Mouse (Mus musculus) embryonic facial prominence, embryonic 15.5 days (tissue): ENCODE data around the gene Cmtr2. TPM values are rescaled to one million over a fixed set of nuclear protein-coding genes. Genes with fewer than 3 reads are reported as not detected.
A peak's percentile ranks its signal among the peaks of the same experiment; 100 is the strongest.

Experiments
- ATAC-seq: fragments of 200-750 bp; cut with Nextera tagmentation; 2 replicates; pipeline ENCODE4 v1.8.0; 2017; ENCODE audit warnings: low read depth, moderate TSS enrichment; ENCODE audit not compliant: insufficient number of reproducible peaks, low FRiP score, low TSS enrichment
- H3K27ac ChIP-seq: fragments of 300-500 bp; sonication (generic); replicated peaks from 2 replicates; pipeline ENCODE4 v1.5.1; 2015; ENCODE audit warnings: mild to moderate bottlenecking, inconsistent platforms
- H3K27me3 ChIP-seq: fragments of 300-500 bp; sonication (generic); 2 replicates; pipeline ENCODE4 v1.6.1; 2015; ENCODE audit warnings: inconsistent platforms
- H3K36me3 ChIP-seq: fragments of 300-500 bp; sonication (generic); 2 replicates; pipeline ENCODE4 v1.6.1; 2015; ENCODE audit warnings: mild to moderate bottlenecking, inconsistent platforms
- H3K4me1 ChIP-seq: fragments of 300-500 bp; sonication (generic); 2 replicates; pipeline ENCODE4 v1.6.1; 2015; ENCODE audit warnings: inconsistent platforms
- H3K4me2 ChIP-seq: fragments of 300-500 bp; sonication (generic); replicated peaks from 2 replicates; pipeline ENCODE4 v1.6.1; 2015; ENCODE audit warnings: mild to moderate bottlenecking, inconsistent platforms
- H3K4me3 ChIP-seq: fragments of 300-500 bp; sonication (generic); replicated peaks from 2 replicates; pipeline ENCODE4 v1.5.1; 2015; ENCODE audit warnings: mild to moderate bottlenecking, inconsistent platforms
- H3K9ac ChIP-seq: fragments of 300-500 bp; sonication (generic); 2 replicates; pipeline ENCODE4 v1.6.1; 2015; ENCODE audit warnings: inconsistent platforms
- H3K9me3 ChIP-seq: fragments of 300-500 bp; sonication (generic); replicated peaks from 2 replicates; pipeline ENCODE4 v1.6.1; 2016; ENCODE audit warnings: inconsistent platforms
- WGBS: fragments of 180-500 bp; shearing (Covaris S2); methylation state at CpG from one replicate; pipeline ENCODE4 v1.1.7; 2015; 5-methylcytosine and 5-hydroxymethylcytosine counted together
- polyA plus RNA-seq: library from polyadenylated mRNA; unstranded; fragments of >200 nt; fragmentation: Nextera tagmentation; extraction: Ambion mirVana; gene quantifications from 2 replicates; pipeline ENCODE4 v1.2.1, GENCODE M21; 2015

Gene Cmtr2
- polyA plus RNA-seq: 7.5 and 7.9 TPM in 2 replicates

DNA sequence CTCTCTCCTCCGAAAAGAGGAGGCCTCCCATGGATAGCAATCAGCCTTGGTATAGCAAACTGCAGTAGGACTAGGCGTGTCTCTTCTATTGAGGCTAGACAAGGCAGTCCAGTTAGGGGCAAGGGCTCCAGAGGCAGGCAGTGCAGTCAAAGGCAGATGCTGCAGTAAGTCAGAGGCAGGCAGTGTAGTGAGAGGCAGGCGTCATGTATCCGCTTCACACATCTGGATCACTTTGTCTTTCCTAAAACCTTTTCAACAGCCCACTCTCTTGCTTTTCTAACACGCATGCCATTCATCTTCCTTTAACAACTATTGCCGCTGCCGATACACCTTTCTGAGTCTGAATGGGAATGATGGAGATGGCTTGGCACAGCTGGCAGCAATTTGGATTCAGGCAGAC is at the start of gene Cmtr2:
TSS of gene Cmtr2 (plus strand) at position 301 of the 400 bp plus-strand sequence.
- Histone ChIP-seq H3K36me3 (no peaks in the 10 kb centered on the region), H3K4me3 (no peak within 1 kb of the TSS), H3K9me3 (no peaks in the 10 kb centered on the region), H3K27ac (no peak within 1 kb of the TSS), H3K4me1 (peaks cover 10% of the 10 kb centered on the region), H3K4me2 (no peak within 1 kb of the TSS), H3K27me3 (no peaks in the 10 kb centered on the region), H3K9ac (no peak within 1 kb of the TSS)
- no peak for ATAC-seq
- WGBS: 65% methylated on average over 7 of the region's 7 CpGs

DNA sequence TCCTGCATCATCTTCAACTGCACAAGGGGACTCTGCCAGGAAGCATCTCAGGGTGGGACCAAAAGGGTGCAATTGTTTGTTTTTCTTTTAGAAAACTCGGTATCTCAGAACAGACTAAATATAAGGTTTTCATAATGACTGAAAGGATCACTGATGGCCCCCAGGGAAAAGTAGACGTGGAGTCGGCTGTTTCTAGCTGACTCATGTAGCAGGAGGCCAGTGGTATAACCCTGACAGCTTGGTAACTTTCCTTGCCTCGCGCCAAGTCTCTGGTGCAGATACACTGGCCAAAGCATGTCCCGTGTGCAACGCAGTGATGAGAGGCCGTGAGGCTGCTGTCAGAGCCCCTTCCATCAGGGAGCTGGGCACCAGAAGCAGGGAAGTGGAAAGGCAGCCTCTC is 49.2 kb upstream of the Cmtr2 start:
- H3K4me3 ChIP-seq: no peak overlapping the region
- no peak overlapping the region for H3K27ac ChIP-seq
- ATAC-seq: no peak
- H3K4me2 ChIP-seq: no peak overlapping the region
- H3K9ac ChIP-seq: no peak overlapping the region
- H3K27me3 ChIP-seq: peaks cover 42% of the 10 kb centered on the region
- WGBS: 70% methylated on average over 8 of the region's 8 CpGs
- peaks cover 7% of the 10 kb centered on the region; the same call in 1 of the 2 replicates for H3K4me1 ChIP-seq
- H3K9me3 ChIP-seq: no peaks in the 10 kb centered on the region
- H3K36me3 ChIP-seq: no peaks in the 10 kb centered on the region

DNA sequence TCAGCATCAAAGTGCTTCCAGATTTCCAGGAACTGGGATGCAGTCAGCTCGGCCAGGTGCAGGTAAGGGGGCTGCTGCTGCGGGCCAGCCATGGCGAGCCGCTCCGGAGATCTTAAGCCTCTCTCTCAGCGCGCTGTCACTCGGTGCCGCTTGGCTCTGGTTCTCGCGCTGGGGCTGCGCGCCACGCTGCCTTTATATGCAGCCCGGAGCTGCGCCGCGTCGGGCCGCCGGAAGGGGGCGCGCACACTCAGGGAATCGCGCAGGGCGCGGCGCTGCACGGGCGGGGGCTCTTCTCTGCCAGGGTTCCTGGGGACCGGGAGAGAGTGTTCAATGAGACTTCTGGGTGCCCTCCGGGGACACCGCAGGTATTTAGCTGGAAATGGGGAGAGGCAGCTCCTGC is 47.4 kb upstream of the Cmtr2 start, which contains the start of gene Calb2:
TSS of gene Calb2 (minus strand) at position 165 of the 400 bp plus-strand sequence.
- Histone ChIP-seq H3K36me3 (no peaks in the 10 kb centered on the region), H3K4me2 (peak within 1 kb of the TSS; percentile 30), H3K4me1 (peaks cover 7% of the 10 kb centered on the region; the same call in 1 of the 2 replicates), H3K9me3 (no peaks in the 10 kb centered on the region), H3K9ac (no peak within 1 kb of the TSS), H3K27me3 (peaks cover 39% of the 10 kb centered on the region), H3K4me3 (peak within 1 kb of the TSS; percentile 24; the same call in 1 of the 2 replicates), H3K27ac (no peak within 1 kb of the TSS)
- peak; percentile 58; the same call in 1 of the 2 replicates for ATAC-seq
- WGBS: under 1% methylated on average over 33 of the region's 33 CpGs

DNA sequence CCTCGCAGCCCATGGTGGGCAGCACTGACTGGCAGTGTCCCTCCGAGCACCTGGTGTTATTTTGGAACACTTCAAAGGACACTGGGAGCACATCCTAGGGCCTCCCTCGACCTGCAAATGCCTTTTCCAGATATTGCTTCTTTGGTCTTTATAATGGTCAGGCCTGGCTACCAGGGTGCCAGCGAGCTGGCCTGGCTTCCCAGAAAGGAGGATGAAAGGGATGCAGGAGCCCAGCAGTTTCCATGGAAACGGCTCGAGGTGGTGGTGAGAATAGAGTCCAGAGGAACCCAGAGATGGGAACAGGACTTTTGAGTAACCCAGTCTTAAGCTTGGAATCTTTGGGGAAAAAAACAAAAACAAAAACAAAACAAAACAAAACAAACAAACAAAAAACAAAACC is 43.3 kb upstream of the Cmtr2 start:
- WGBS: 57% methylated on average over 6 of the region's 6 CpGs
- Histone ChIP-seq H3K4me1 (peaks cover 7% of the 10 kb centered on the region), H3K27ac (no peak overlapping the region), H3K4me2 (no peak overlapping the region), H3K36me3 (no peaks in the 10 kb centered on the region), H3K27me3 (peaks cover 32% of the 10 kb centered on the region), H3K9me3 (no peaks in the 10 kb centered on the region), H3K9ac (no peak overlapping the region), H3K4me3 (no peak overlapping the region)
- no peak for ATAC-seq

DNA sequence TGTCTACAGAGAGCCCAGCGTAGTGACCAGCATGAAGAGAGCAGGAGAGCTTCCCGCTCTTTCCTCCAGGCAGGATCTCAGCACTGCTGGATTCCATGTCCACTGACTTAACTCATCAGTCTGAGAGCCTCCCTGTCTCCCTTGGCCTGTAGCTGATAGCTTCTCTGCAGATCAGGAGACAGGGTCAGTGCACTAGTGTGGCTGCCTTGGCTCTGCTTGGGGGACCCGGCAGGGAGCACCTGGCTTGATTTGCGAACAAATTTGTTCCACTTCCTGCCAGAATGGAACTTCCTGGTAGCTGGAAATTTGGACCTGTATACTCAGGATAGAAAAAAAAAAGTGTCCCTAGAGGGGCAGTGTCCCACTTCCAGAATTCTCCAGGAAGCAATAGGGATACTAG is 40.6 kb upstream of the Cmtr2 start:
- 71% methylated on average over 4 of the region's 4 CpGs for WGBS
- no peak for ATAC-seq
- H3K9ac ChIP-seq: no peak overlapping the region
- no peak overlapping the region for H3K4me3 ChIP-seq
- peaks cover 8% of the 10 kb centered on the region for H3K4me1 ChIP-seq
- no peak overlapping the region for H3K27ac ChIP-seq
- H3K4me2 ChIP-seq: no peak overlapping the region
- no peaks in the 10 kb centered on the region for H3K9me3 ChIP-seq
- H3K36me3 ChIP-seq: no peaks in the 10 kb centered on the region
- H3K27me3 ChIP-seq: peaks cover 5% of the 10 kb centered on the region; the same call in 1 of the 2 replicates

DNA sequence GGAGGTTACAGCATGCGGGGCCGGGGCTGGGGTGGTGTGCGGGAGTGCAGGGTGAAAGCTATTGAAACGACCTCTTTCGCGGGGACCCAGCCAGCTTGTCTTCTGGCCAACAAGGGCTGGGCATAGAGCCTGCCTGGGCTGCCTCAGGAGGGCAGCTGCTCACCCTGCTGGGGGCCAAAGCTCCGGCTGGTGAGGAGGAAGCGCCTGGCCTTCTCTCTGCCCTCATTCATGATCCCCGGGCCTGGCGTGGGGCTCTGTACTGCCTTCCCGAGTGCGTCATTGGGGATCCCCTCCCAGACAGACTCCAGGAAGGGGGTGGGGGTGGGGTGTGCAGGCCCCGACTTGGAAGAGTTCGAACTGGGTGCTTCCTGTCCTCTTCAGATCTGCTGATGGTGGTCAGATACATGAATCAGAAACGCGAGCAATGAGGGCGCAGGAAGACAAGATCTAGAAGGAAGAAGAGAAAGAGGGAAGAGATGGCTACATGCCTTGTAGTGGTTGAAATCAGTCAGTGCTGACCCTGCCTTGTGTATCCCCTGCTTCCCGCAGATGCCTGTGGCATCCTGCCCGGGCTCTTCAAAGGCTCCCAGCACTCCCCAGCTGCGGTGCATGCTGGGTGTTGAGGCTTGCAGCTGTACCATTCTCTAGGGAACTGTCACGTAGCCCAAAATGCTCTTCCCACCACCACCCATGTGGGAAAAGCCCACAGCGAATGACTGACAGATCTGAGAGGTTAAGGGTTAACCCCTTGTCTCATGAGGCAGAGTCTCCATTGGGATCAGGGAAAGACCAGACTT is 37.9 kb upstream of the Cmtr2 start:
- 25% methylated on average over 22 of the region's 22 CpGs for WGBS
- no peak for ATAC-seq

DNA sequence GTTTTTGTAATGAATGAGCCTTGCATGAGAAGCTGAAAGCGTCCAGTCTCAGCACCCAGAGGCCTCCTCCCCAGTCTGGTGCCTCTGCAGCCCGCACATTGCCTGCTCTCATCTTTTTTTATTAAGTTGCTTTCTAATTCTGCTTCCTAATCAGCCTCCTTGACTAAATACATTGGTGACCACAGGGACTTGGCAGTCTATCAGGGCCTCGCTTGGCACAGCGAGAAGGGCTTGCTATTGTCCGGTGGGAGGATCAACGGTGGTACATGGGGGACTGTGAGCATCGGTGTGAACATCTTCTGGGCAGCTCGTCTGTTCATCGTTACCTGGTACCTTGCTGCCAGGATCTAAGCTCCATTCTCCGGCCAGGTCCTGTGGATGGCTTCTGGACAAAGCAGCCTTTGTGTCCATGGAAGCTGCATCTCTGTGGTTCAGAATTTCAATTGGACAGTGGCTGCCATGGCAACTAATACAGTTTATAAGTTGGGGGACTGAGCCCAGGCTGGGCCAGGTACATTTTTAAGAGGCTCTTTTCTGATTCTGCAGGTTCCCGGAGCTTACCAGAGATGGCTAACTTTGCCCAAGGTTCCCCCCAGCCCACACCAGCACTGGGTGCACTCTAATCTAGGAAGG is 32.6 kb upstream of the Cmtr2 start:
- H3K27ac ChIP-seq: no peak overlapping the region
- H3K4me3 ChIP-seq: no peak overlapping the region
- no peaks in the 10 kb centered on the region for H3K9me3 ChIP-seq
- H3K36me3 ChIP-seq: no peaks in the 10 kb centered on the region
- H3K27me3 ChIP-seq: peaks cover 5% of the 10 kb centered on the region; the same call in 1 of the 2 replicates
- no peak for ATAC-seq
- H3K4me2 ChIP-seq: no peak overlapping the region
- peaks cover under 1% of the 10 kb centered on the region; the same call in 1 of the 2 replicates for H3K4me1 ChIP-seq
- WGBS: 65% methylated on average over 11 of the region's 11 CpGs
- no peak overlapping the region for H3K9ac ChIP-seq

More for the DNA sequence above, 37.9 kb upstream of the Cmtr2 start:
- Histone ChIP-seq H3K9ac (no peak overlapping the region), H3K4me1 (peaks cover 8% of the 10 kb centered on the region), H3K36me3 (no peaks in the 10 kb centered on the region), H3K4me2 (peak overlapping the region; percentile 17; the same call in 1 of the 2 replicates), H3K9me3 (no peaks in the 10 kb centered on the region), H3K27ac (no peak overlapping the region), H3K4me3 (no peak overlapping the region), H3K27me3 (no peaks in the 10 kb centered on the region)

DNA sequence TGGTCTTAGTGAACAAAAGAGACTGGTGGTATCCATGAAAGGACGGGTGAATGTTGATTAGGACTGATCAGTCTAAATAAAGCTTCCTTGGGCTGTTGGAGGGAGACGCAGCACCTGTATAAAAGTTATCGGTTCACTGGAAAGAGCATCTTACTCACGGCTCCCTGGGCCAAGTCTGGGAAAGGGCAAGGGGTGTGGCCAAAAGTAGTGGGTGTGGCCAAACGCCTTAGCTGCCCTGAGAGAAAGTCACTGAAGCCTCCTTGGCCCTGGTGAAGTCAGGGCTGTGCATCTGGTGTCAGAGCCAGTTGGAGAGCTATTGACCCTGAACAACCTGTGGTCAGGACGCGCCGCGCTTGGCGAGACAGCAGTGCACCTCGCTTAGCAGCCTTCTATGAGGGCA is 31.7 kb upstream of the Cmtr2 start:
- Histone ChIP-seq H3K36me3 (no peaks in the 10 kb centered on the region), H3K4me1 (no peaks in the 10 kb centered on the region), H3K9me3 (no peaks in the 10 kb centered on the region), H3K4me2 (no peak overlapping the region), H3K27ac (no peak overlapping the region), H3K9ac (no peak overlapping the region), H3K4me3 (no peak overlapping the region), H3K27me3 (peaks cover 5% of the 10 kb centered on the region; the same call in 1 of the 2 replicates)
- no peak for ATAC-seq
- 22% methylated on average over 11 of the region's 11 CpGs for WGBS

DNA sequence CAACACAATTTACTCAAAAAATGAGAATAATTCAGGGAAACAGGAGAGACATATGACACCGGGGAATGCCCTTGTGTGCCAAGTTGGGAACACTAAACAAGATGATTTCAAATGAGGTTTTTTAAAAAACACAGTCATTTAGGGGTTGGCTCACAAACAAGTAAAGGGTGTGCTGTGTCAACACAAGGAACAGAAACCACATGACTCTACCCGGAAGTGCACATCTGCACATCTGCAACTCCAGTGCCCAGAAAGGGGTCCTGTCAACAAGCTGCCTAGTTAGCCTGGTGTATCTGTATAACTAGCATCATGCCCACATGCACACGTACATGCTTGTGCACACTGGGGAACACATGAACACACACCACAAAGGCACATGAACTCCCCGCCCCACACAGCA is 29.9 kb upstream of the Cmtr2 start:
- Histone ChIP-seq H3K36me3 (no peaks in the 10 kb centered on the region), H3K27ac (no peak overlapping the region), H3K27me3 (peaks cover 5% of the 10 kb centered on the region; the same call in 1 of the 2 replicates), H3K4me1 (no peaks in the 10 kb centered on the region), H3K4me3 (no peak overlapping the region), H3K9me3 (no peaks in the 10 kb centered on the region), H3K4me2 (no peak overlapping the region), H3K9ac (no peak overlapping the region)
- ATAC-seq: no peak
- 57% methylated on average over 4 of the region's 4 CpGs for WGBS

DNA sequence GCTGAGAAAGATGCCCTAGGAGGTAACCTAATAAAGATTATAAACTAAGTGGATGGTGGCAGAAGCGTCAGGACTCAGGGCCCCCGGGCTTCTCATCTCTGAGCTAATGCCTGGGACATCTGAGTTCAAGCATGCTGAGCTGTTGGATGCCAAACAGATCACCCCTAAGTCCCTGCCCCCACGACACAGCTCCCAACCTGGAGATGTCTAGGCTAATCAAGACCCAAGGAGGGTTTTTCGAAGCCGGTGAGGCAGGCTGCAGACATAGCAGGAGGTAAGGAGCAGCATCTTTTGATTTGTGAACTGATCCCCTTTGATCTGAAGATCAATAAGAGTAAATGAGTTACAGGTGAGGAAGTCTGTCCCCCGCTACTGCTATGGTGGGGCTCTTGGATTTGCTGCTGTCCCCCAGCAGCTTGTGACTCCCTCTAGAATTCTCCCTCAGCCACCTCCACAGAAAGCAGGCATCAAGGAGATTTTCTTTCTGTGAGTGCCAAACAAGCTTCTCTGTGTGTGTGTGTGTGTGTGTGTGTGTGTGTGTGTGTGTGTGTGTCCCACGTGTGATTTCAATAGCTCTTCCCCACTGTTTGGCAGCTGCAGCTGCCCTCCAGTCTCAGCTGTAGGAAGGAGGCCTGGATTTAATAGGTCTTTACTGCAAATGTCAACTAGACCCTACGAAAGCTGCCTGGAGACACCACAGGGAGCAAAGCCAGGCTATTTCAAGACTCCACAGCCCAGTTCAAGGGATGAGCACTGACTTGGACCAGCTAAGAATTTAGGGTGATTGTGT is 26.3 kb upstream of the Cmtr2 start:
- Histone ChIP-seq H3K9ac (no peak overlapping the region), H3K4me3 (no peak overlapping the region), H3K9me3 (no peaks in the 10 kb centered on the region), H3K27me3 (0 out of 2 replicates have a peak, but pooled peaks cover under 1% of the 10 kb centered on the region), H3K4me2 (no peak overlapping the region), H3K4me1 (no peaks in the 10 kb centered on the region), H3K36me3 (no peaks in the 10 kb centered on the region), H3K27ac (no peak overlapping the region)
- WGBS: 12% methylated on average over 8 of the region's 8 CpGs
- no peak for ATAC-seq

DNA sequence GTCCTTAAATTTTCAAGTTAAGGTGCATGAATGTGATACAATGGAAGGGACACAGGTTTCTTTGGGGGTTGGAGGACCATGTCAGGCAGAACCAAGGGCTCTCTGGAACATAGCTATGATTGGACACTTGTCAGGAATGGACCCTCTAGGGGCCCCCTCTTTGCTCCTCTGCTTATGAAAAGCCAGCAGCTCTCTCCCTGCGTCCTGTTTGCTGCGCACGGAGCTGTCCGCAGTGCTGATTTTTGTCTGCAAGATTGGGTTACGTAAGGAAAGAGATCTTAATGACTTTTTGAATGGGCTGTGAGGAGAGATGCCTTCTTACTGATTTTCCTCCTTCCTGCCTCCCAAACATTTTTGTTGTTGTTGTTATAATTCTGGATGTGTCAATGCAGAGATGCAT is 18.8 kb upstream of the Cmtr2 start:
- Histone ChIP-seq H3K4me2 (no peak overlapping the region), H3K4me3 (no peak overlapping the region), H3K27me3 (no peaks in the 10 kb centered on the region), H3K36me3 (no peaks in the 10 kb centered on the region), H3K9me3 (no peaks in the 10 kb centered on the region), H3K9ac (no peak overlapping the region), H3K27ac (no peak overlapping the region), H3K4me1 (no peaks in the 10 kb centered on the region)
- WGBS: under 1% methylated on average over 5 of the region's 5 CpGs
- ATAC-seq: no peak
